Mouse (Mus musculus): ENCODE measurements around the gene Scamp4. TPM values are rescaled to one million over a fixed set of nuclear protein-coding genes. Genes with fewer than 3 reads are reported as not detected.

Scamp4 gene
- total RNA-seq (2023): 10 to 100 TPM; 54.1 to 64.9 TPM

GRCm38 (mm10) chr10:80602698-80603325, at the start of gene Scamp4, which contains the start of gene Adat3:
TSS of gene Scamp4 (plus strand) at chr10:80602872.
TSS of gene Adat3 (plus strand) at chr10:80602880.

DNA sequence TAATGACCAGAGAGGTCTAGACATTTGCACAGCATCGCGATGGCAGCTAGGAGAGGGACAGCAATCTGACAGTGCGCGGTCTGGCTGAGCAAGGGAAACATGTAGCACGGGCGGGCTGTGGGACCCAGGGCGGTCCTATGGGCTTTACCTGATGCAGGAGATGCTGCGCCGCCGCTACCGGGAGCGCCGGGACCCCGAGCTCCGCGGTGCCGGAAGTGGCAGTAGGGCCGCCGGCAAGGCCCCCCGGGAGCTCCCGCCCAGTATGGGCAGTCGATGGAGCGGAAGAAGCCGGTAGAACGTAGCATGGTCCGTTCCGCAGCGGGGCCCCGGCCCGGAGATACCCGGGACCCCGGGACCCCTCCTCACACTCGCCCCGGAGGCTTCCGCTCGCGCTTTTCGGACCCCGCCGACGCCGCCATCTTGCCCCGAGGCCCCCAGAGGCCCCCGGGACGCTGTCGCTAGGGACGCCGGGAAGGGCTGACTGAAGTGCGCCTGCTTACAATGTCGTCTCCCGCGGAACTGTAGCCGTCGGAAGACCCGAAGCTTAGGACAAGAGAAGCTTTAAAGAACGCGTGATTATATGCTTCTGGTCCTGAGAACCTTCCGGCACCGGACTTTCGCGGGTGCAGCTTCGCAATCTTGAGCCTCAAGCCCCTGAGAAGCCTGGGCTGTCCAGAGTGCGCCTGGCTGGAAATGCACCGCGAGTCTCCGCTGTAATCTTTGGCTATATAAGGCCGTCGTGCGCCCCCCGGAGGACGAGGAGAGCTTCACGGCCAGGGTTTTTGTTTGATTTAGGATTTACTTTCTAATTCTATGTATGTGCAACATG, 41.3 kb upstream of the Scamp4 start, which contains the start of gene Rexo1:
Gene Rexo1 (minus strand): TSS at position 445 of the 829 bp plus-strand sequence.

DNA sequence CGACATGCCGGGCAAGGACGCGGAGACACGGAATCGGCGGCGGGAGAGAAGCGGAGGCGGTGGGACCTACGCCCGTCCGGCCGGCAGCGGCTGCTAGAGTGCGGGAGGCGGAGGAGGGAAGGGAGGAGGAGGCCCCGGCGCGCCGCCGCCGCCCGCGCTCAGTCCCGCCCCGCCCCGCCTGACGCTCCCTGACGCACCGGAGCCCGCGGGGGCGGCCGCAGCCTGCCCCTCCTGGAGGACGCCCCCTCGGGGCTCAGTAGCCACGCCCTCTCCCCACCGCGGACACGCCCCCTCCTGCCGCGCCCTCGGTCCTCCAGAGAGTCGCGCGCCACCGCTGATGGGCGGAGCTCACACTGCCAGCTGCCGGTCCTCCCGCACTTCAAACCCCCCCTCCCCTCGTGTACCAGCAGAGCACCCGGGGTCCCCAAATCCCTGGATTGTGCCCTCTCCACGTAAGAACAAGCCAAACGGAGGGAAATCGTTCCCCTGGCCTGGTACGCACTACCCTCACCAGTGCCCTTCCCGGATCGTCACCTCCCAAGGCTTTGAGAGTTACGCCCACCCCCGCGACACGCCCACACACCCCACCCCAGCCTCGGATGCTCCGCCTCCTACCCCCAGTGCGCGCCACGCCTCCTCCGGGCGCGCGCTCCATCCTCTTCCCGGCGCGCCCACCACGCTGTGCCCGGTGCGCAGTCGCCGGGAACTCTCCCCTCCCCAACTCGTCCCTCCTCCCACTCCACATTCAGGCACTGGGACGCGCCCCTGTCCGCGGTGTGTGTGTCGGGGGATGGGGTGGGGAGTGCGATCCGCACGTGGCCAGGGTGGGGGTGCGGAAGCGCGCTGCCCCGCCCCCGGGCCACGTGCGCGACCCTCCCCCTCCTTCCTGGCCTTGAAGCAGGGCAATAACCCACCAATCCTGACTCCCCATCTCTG, 25.2 kb upstream of the Scamp4 start, which contains the start of gene Klf16:
Gene Klf16 (minus strand): TSS at position 127 of the 936 bp plus-strand sequence.

GRCm38 (mm10) chr10:80589879-80590854, 12.5 kb upstream of the Scamp4 start, which contains the start of gene Abhd17a:
TSS of gene Abhd17a (minus strand) at chr10:80590341.

DNA sequence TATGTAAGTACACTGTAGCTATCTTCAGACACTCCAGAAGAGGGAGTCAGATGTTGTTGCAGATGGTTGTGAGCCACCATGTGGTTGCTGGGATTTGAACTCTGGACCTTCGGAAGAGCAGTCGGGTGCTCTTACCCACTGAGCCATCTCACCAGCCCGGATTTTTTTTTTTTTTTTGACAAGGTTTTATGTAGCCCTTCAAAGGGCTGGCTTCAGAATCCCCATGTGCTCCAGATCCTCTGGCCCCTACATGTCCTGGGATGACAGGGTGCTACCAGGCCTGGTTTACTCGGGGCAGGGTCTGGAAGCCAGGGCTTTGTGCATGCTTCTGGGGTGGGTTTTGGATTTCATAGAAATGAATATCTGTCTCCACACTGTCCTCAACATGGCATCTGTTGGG, 3.0 kb downstream of the Scamp4 start, which contains the start of gene Gm49322:
Gene Gm49322 (plus strand): TSS at position 301 of the 400 bp plus-strand sequence.

GRCm38 (mm10) chr10:80622661-80623456, 20.2 kb downstream of the Scamp4 start, which contains the start of gene Csnk1g2:
TSS of gene Csnk1g2 (plus strand) at chr10:80622838.

DNA sequence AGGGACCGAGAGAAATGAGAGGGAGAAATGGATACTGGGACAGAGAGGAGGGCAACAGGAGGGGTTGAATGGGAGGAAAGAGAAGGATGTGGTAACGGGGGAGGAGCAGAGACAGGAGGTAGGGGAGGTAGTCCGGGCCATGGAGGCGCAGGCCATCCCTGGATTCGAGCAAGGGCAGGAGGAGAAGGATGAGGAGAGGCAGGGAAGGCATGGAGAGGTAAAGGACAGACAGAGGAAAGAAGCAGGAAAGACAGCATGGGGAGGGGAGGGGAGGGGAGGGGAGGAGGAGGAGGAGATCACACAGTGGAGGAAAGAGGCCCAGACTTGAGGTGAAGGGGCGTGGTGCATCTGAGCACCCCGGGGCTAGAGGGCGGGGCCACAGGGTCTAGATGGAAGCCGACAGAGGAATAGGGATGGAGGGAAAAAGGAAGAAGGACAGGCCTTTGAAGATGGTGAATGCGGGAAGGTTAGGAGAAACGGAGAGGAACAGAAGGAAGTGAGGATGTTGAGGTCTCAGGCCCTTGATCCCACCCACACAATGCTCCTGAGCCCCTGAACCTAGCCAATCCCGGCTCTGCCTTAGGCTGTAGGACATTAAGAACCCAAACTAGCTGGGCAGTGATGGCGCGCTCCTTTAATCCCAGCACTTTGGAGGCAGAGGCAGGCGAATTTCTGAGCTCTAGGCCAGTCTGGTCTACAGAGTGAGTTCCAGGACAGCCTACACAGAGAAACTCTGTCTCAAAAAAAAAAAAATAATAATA, 54.4 kb downstream of the Scamp4 start, which contains the start of gene Btbd2:
Gene Btbd2 (minus strand): TSS at position 209 of the 761 bp plus-strand sequence.

Other genes with a start within 250 kb of the Scamp4 start
- not detected for gene Plk5, start 246.4 kb upstream of the Scamp4 start, total RNA-seq (2023)
- 1 to 10 TPM; 8.4 to 9.4 TPM for gene Mex3d, start 215.2 kb upstream of the Scamp4 start, total RNA-seq (2023)
- 100 to 1,000 TPM in 1 of 2 experiments, 10 to 100 TPM in 1; 99.8 to 108 TPM for gene Mbd3, start 203.3 kb upstream of the Scamp4 start, total RNA-seq (2023)
- gene Uqcr11, start 196.0 kb upstream of the Scamp4 start, total RNA-seq (2023): 10 to 100 TPM; 69.0 to 71.6 TPM
- 100 to 1,000 TPM; 202 to 212 TPM for gene Tcf3, start 169.2 kb upstream of the Scamp4 start, total RNA-seq (2023)
- not detected for gene Onecut3, start 108.0 kb upstream of the Scamp4 start, total RNA-seq (2023)
- not detected for gene Atp8b3, start 63.7 kb upstream of the Scamp4 start, total RNA-seq (2023)
- gene Rexo1, start 41.3 kb upstream of the Scamp4 start, total RNA-seq (2023): 100 to 1,000 TPM; 117 to 120 TPM
- 10 to 100 TPM; 32.4 to 32.5 TPM for gene Klf16, start 25.6 kb upstream of the Scamp4 start, total RNA-seq (2023)
- gene Abhd17a, start 12.5 kb upstream of the Scamp4 start, total RNA-seq (2023): 100 to 1,000 TPM; 111 to 117 TPM
- gene Adat3, start within 50 bp of the Scamp4 start, total RNA-seq (2023): 10 to 100 TPM in 1 of 2 experiments, 1 to 10 TPM in 1; 6.4 to 13.3 TPM
- gene Gm49322, start 3.1 kb downstream of the Scamp4 start, total RNA-seq (2023): 10 to 100 TPM in 1 of 2 experiments, 1 to 10 TPM in 1; 9.1 to 10.4 TPM
- gene Csnk1g2, start 20.0 kb downstream of the Scamp4 start, total RNA-seq (2023): 100 to 1,000 TPM; 203 to 222 TPM
- gene Btbd2, start 54.2 kb downstream of the Scamp4 start, total RNA-seq (2023): 10 to 100 TPM; 32.1 to 40.9 TPM
- 100 to 1,000 TPM; 441 to 463 TPM for gene Mknk2, start 75.2 kb downstream of the Scamp4 start, total RNA-seq (2023)
- gene Mob3a, start 99.1 kb downstream of the Scamp4 start, total RNA-seq (2023): 100 to 1,000 TPM; 123 to 146 TPM
- gene Izumo4, start 99.3 kb downstream of the Scamp4 start, total RNA-seq (2023): 10 to 100 TPM; 45.0 to 50.1 TPM
- gene Ap3d1, start 139.4 kb downstream of the Scamp4 start, total RNA-seq (2023): 100 to 1,000 TPM; 148 to 163 TPM
- 10 to 100 TPM; 68.5 to 68.9 TPM for gene Dot1l, start 152.3 kb downstream of the Scamp4 start, total RNA-seq (2023)
- gene Sf3a2, start 195.3 kb downstream of the Scamp4 start, total RNA-seq (2023): 10 to 100 TPM; 69.1 to 83.5 TPM
- 100 to 1,000 TPM; 151 to 152 TPM for gene Plekhj1, start 195.8 kb downstream of the Scamp4 start, total RNA-seq (2023)
- 1 to 10 TPM; 1.2 to 2.7 TPM for gene Amh, start 202.4 kb downstream of the Scamp4 start, total RNA-seq (2023)
- gene Jsrp1, start 210.6 kb downstream of the Scamp4 start, total RNA-seq (2023): not detected
- 100 to 1,000 TPM; 496 to 510 TPM for gene Oaz1, start 223.8 kb downstream of the Scamp4 start, total RNA-seq (2023)
- not detected for gene Lingo3, start 241.2 kb downstream of the Scamp4 start, total RNA-seq (2023)